Mouse (Mus musculus): ENCODE results near the gene Aqp3. TPM values are rescaled to one million over a fixed set of nuclear protein-coding genes. Genes with fewer than 3 reads are reported as not detected.
A peak's percentile ranks its signal among the peaks of the same experiment; 100 is the strongest.

Aqp3 gene
- polyA plus RNA-seq, 1 experiment from 2014 or later, result 0.17 TPM

DNA sequence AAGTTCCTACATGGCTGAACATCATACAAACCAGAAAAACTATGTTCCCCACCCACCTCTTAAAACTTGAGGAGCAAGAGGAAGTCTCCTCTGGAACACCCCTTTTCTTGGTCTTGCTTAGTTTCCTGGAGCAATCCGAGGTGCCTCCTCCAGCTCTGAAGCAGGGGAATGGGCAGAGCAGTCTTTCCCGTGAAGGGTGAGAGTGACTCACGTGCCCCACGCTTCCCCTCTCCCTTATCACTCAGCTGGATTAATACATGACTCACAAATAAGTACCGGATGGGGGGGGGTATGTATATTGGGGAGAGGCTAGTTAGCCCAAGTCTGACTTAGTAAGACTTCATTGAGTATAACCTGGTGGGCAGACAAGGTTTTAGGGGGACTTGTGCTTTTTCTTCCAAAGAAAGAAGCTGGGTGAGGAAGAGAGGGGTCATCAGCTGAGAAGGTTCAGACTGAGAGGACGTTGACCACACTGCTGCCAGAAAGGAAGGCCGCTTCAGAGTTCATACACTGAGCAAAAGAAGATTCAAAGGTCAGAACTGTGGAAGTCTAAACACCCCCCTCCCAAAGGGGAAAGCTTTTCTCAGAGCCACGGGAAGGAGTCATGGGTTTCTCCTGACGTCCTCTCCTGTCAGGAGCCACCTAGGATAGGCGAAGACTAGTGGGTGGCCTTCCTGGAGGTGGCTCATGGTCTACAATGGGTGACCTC, 10.9 kb upstream of the Aqp3 start:
- no peak overlapping the region for H3K4me2 ChIP-seq (replicated peaks)
- no peak overlapping the region for H3K27ac ChIP-seq
- no peak for ATAC-seq (ENCODE audit: low FRiP score)
- H3K36me3 ChIP-seq (replicated peaks; ENCODE audit: control insufficient read depth, insufficient read depth), result peaks cover 2% of the 10 kb centered on the region
- WGBS, result 84% methylated on average over 10 of the region's 10 CpGs
- no peak overlapping the region for H3K4me3 ChIP-seq (replicated peaks; ENCODE audit: low read length)
- no peaks in the 10 kb centered on the region for H3K27me3 ChIP-seq (ENCODE audit: control insufficient read depth, insufficient read depth, low read length)
- H3K9me3 ChIP-seq (ENCODE audit: control insufficient read depth, low read length), result no peaks in the 10 kb centered on the region
- no peak for DNase-seq (ENCODE audit: low spot score)
- no peak overlapping the region for H3K9ac ChIP-seq
- no peaks in the 10 kb centered on the region for H3K4me1 ChIP-seq (replicated peaks; ENCODE audit: control insufficient read depth, insufficient read depth, low read length)

DNA sequence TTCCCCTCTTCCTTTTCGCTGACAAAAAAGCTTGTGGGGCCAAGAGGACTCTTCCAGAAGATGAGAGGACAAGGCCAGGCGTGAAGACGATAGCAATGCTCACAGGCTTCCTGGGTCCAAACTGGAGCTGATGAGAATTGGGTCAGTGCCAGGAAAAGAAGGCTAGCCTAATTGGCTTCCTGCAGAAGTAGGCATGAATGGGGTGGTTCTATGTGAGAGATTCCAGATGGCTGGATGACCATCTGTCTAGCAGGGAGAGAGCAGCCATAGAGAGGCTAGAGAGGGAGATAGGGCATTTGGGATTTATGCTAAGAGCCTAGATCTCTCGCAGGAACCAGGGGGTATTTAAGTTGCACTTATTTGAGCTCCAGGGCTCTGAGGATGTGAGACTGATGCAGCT, 9.5 kb upstream of the Aqp3 start:
- DNase-seq (ENCODE audit: low spot score), result no peak
- Histone ChIP-seq H3K27me3 (ENCODE audit: control insufficient read depth, insufficient read depth, low read length) (no peaks in the 10 kb centered on the region), H3K36me3 (replicated peaks; ENCODE audit: control insufficient read depth, insufficient read depth) (no peaks in the 10 kb centered on the region), H3K4me1 (replicated peaks; ENCODE audit: control insufficient read depth, insufficient read depth, low read length) (no peaks in the 10 kb centered on the region), H3K27ac (no peak overlapping the region), H3K4me3 (replicated peaks; ENCODE audit: low read length) (no peak overlapping the region), H3K4me2 (replicated peaks) (no peak overlapping the region), H3K9ac (no peak overlapping the region), H3K9me3 (ENCODE audit: control insufficient read depth, low read length) (no peaks in the 10 kb centered on the region)
- WGBS, result 68% methylated on average over 4 of the region's 4 CpGs
- ATAC-seq (ENCODE audit: low FRiP score), result no peak

DNA sequence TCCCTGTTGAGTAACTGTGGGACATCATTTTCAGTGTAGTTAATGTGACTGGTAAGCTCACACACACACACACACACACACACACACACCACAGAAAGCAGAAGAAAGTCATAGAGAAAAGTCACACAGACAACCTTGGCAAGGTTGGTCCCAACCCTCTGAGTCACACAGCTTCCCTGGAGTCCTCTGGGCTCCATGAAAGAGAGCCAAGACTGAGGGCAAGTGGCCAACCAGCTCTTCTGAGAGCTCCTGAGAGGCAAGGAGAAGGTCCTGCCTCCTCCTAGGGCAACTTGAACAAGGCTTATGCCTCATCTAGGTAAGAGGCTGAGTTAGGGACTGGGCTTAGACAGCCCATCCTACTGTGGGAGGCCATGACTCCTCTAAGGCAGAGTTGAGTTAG, 4.9 kb upstream of the Aqp3 start:
- Histone ChIP-seq H3K4me2 (replicated peaks) (no peak overlapping the region), H3K9ac (no peak overlapping the region), H3K4me3 (replicated peaks; ENCODE audit: low read length) (no peak overlapping the region), H3K9me3 (ENCODE audit: control insufficient read depth, low read length) (no peaks in the 10 kb centered on the region), H3K36me3 (replicated peaks; ENCODE audit: control insufficient read depth, insufficient read depth) (no peaks in the 10 kb centered on the region), H3K27me3 (ENCODE audit: control insufficient read depth, insufficient read depth, low read length) (peaks cover 9% of the 10 kb centered on the region), H3K4me1 (replicated peaks; ENCODE audit: control insufficient read depth, insufficient read depth, low read length) (peaks cover 5% of the 10 kb centered on the region), H3K27ac (no peak overlapping the region)
- no peak for DNase-seq (ENCODE audit: low spot score)
- ATAC-seq (ENCODE audit: low FRiP score), result no peak

DNA sequence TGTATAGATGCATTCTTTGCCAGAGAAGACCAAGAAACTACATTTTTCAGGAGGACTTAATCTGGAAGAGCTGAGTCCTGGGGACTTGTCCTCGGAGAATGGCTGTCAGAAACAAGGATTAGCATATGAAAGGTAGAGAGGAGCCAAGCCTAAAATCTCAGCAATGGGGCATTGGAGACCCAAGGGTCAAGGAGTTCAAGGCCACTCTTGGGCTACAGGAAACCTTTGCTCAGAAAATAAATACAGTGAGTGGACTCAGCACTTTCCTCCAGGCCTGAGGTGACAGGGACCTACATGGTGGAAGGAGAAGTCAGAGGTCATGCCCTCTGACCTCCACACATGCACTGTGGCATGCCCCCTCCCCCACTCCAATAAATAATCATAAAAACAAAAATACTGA, 3.0 kb upstream of the Aqp3 start:
- WGBS, result 9% methylated on average over 1 of the region's 1 CpGs
- Histone ChIP-seq H3K36me3 (replicated peaks; ENCODE audit: control insufficient read depth, insufficient read depth) (no peaks in the 10 kb centered on the region), H3K9me3 (ENCODE audit: control insufficient read depth, low read length) (no peaks in the 10 kb centered on the region), H3K27me3 (ENCODE audit: control insufficient read depth, insufficient read depth, low read length) (peaks cover 17% of the 10 kb centered on the region), H3K9ac (no peak overlapping the region), H3K27ac (no peak overlapping the region), H3K4me1 (replicated peaks; ENCODE audit: control insufficient read depth, insufficient read depth, low read length) (peaks cover 5% of the 10 kb centered on the region), H3K4me2 (replicated peaks) (no peak overlapping the region), H3K4me3 (replicated peaks; ENCODE audit: low read length) (no peak overlapping the region)
- DNase-seq (ENCODE audit: low spot score), result no peak
- no peak for ATAC-seq (ENCODE audit: low FRiP score)

DNA sequence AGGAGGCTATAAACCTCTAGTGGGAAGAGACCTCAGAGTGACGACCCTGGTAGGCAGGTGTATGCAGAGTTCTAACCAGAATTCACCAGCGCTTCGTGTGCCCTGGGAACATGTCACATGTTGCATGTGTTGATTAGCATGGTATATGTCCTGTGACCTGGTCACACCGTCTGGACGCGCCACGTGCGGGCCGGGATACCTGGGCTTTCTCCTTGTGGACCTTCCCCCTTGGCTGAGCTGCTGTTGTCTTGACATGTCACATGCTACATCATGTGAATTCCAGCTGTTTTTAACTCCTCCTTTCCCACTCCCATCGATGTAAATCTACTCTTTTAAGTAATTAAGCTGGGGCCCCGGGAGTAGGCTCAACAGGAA, 581 bp upstream of the Aqp3 start:
- 15% methylated on average over 11 of the region's 11 CpGs for WGBS
- ATAC-seq (ENCODE audit: low FRiP score), result no peak; the same call in 1 of the 2 replicates
- DNase-seq (ENCODE audit: low spot score), result peak; percentile 27

DNA sequence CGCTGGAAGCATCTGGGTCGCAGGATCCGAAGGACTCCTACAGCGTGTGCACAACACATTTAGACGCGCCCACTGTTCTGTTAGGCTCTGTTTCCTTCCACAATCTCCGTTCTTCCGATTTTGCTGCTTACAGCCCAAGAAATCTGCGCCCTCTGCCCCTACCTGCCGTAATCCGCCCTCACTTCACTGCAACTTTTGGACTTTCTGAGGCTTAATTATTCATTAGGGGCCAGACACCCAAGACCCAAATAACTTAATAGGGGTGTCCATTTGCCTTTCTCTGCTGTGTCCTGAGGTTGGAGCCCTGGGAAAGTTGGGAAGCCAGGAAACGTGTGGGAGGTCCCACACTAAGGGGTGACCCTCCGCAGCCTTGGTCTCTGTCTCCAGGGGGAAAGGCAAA, 602 bp downstream of the Aqp3 start:
- no peaks in the 10 kb centered on the region for H3K9me3 ChIP-seq (ENCODE audit: control insufficient read depth, low read length)
- peaks cover 17% of the 10 kb centered on the region for H3K27me3 ChIP-seq (ENCODE audit: control insufficient read depth, insufficient read depth, low read length)
- no peak overlapping the region for H3K9ac ChIP-seq
- WGBS, result 49% methylated on average over 13 of the region's 13 CpGs
- H3K27ac ChIP-seq, result no peak overlapping the region
- no peak for DNase-seq (ENCODE audit: low spot score)
- H3K4me2 ChIP-seq (replicated peaks), result peak overlapping the region; percentile 94
- ATAC-seq (ENCODE audit: low FRiP score), result no peak
- H3K36me3 ChIP-seq (replicated peaks; ENCODE audit: control insufficient read depth, insufficient read depth), result no peaks in the 10 kb centered on the region
- peaks cover 5% of the 10 kb centered on the region for H3K4me1 ChIP-seq (replicated peaks; ENCODE audit: control insufficient read depth, insufficient read depth, low read length)
- H3K4me3 ChIP-seq (replicated peaks; ENCODE audit: low read length), result no peak overlapping the region; the same call in 1 of the 2 replicates

More for the DNA sequence above, 581 bp upstream of the Aqp3 start:
- peak overlapping the region; percentile 46 for H3K4me3 ChIP-seq (replicated peaks; ENCODE audit: low read length)
- H3K4me2 ChIP-seq (replicated peaks), result peak overlapping the region; percentile 94
- H3K27me3 ChIP-seq (ENCODE audit: control insufficient read depth, insufficient read depth, low read length), result peaks cover 17% of the 10 kb centered on the region
- H3K36me3 ChIP-seq (replicated peaks; ENCODE audit: control insufficient read depth, insufficient read depth), result no peaks in the 10 kb centered on the region
- no peaks in the 10 kb centered on the region for H3K9me3 ChIP-seq (ENCODE audit: control insufficient read depth, low read length)
- peaks cover 5% of the 10 kb centered on the region for H3K4me1 ChIP-seq (replicated peaks; ENCODE audit: control insufficient read depth, insufficient read depth, low read length)
- no peak overlapping the region for H3K27ac ChIP-seq
- peak overlapping the region; percentile 70 for H3K9ac ChIP-seq

DNA sequence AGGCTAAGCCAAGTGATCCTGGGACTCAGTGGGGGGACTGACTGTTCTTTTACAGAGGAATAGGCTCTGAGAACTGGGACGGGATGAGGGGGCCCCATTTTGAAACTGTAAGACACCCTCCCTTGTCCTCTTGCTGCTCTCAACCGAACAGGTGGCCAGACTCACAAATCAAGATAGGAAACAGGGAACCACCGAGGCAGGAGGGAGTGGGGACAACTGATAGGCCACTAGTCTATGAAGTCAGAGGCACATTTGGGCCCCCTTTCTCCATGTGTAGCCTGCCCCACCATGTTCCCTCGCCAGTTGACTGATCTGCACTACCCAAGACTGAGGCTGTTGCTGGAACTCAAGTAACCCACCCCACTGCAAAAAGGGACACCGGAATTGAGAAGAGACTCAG, 1.2 kb downstream of the Aqp3 start:
- Histone ChIP-seq H3K4me2 (replicated peaks) (no peak overlapping the region), H3K9me3 (ENCODE audit: control insufficient read depth, low read length) (no peaks in the 10 kb centered on the region), H3K27ac (no peak overlapping the region), H3K4me3 (replicated peaks; ENCODE audit: low read length) (no peak overlapping the region), H3K9ac (no peak overlapping the region), H3K36me3 (replicated peaks; ENCODE audit: control insufficient read depth, insufficient read depth) (no peaks in the 10 kb centered on the region), H3K4me1 (replicated peaks; ENCODE audit: control insufficient read depth, insufficient read depth, low read length) (peaks cover 5% of the 10 kb centered on the region), H3K27me3 (ENCODE audit: control insufficient read depth, insufficient read depth, low read length) (peaks cover 17% of the 10 kb centered on the region)
- DNase-seq (ENCODE audit: low spot score) (no peak), ATAC-seq (ENCODE audit: low FRiP score) (no peak)
- WGBS, result 90% methylated on average over 5 of the region's 5 CpGs

DNA sequence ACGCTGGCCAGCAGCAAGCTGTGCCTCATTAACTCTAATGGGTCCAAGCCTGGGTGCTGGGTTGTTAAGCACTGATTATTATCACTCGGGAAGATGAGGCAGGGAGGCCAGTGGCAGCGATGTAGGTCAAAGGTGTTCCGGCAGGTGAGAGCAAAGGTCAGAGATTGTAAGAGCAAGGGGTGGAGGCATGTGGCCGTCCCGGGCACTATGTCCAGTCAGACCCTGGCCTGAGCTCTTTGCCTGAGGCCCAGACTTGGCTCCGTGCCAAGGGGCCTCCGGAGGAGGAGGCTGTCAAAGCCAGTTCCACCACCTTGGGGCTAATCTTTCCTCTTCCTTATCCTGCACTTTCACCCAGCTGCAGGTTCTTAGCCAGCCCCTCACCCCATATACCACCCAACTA, 1.8 kb downstream of the Aqp3 start:
- no peak overlapping the region for H3K4me2 ChIP-seq (replicated peaks)
- 76% methylated on average over 8 of the region's 8 CpGs for whole genome bisulfite sequencing

DNA sequence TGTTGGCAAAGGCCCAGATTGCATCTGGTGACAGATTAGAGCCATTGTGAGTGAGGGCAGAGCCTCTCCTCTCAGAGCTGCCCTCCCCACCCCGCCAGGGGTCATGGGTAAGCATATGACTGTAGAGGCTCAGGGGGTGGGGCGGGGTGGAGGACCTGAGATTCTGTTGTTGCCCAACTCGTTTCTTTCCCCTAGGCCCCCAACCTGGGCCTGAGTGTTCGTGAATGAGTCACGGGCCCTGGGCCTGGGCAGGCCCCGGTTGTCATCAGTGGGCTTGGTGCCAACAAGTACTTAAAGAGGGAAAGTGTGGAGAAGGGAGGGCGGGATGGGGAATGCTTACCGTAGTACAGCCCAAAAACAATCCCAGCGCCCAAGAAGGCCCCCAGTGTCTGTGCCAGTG, 3.6 kb downstream of the Aqp3 start:
- no peaks in the 10 kb centered on the region for H3K36me3 ChIP-seq (replicated peaks; ENCODE audit: control insufficient read depth, insufficient read depth)
- H3K27me3 ChIP-seq (ENCODE audit: control insufficient read depth, insufficient read depth, low read length), result peaks cover 17% of the 10 kb centered on the region
- no peak overlapping the region for H3K27ac ChIP-seq
- no peak for DNase-seq (ENCODE audit: low spot score)
- peaks cover 5% of the 10 kb centered on the region for H3K4me1 ChIP-seq (replicated peaks; ENCODE audit: control insufficient read depth, insufficient read depth, low read length)
- H3K4me3 ChIP-seq (replicated peaks; ENCODE audit: low read length), result no peak overlapping the region
- no peak overlapping the region for H3K4me2 ChIP-seq (replicated peaks)
- H3K9ac ChIP-seq, result no peak overlapping the region
- 67% methylated on average over 9 of the region's 9 CpGs for WGBS
- no peaks in the 10 kb centered on the region for H3K9me3 ChIP-seq (ENCODE audit: control insufficient read depth, low read length)
- no peak for ATAC-seq (ENCODE audit: low FRiP score)

More for the DNA sequence above, 1.8 kb downstream of the Aqp3 start:
- H3K27ac ChIP-seq, result no peak overlapping the region
- no peak for ATAC-seq (ENCODE audit: low FRiP score)
- H3K9ac ChIP-seq, result no peak overlapping the region
- H3K36me3 ChIP-seq (replicated peaks; ENCODE audit: control insufficient read depth, insufficient read depth), result no peaks in the 10 kb centered on the region
- H3K4me1 ChIP-seq (replicated peaks; ENCODE audit: control insufficient read depth, insufficient read depth, low read length), result peaks cover 5% of the 10 kb centered on the region
- DNase-seq (ENCODE audit: low spot score), result no peak
- no peaks in the 10 kb centered on the region for H3K9me3 ChIP-seq (ENCODE audit: control insufficient read depth, low read length)
- peaks cover 17% of the 10 kb centered on the region for H3K27me3 ChIP-seq (ENCODE audit: control insufficient read depth, insufficient read depth, low read length)
- no peak overlapping the region for H3K4me3 ChIP-seq (replicated peaks; ENCODE audit: low read length)

DNA sequence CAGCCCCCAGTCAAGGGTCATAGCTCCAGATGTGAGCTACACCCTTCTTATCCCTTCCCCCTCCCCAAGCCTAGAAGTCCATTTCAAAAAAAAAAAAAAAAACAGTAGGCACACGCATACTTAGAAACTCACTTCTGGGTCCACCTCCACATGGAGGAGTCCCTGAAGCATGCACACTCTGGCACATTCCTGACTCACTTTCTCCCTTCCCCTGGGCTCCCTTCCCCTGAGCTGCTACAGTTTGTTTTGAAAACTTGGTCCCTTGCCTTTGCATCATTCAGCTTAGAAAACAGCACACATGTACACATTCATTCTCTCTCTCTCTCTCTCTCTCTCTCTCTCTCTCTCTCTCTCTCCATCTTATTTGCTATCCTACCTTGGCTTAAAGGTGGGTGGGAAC, 5.0 kb downstream of the Aqp3 start:
- Histone ChIP-seq H3K4me1 (replicated peaks; ENCODE audit: control insufficient read depth, insufficient read depth, low read length) (no peaks in the 10 kb centered on the region), H3K4me3 (replicated peaks; ENCODE audit: low read length) (no peak overlapping the region), H3K4me2 (replicated peaks) (no peak overlapping the region), H3K27ac (no peak overlapping the region), H3K36me3 (replicated peaks; ENCODE audit: control insufficient read depth, insufficient read depth) (no peaks in the 10 kb centered on the region), H3K27me3 (ENCODE audit: control insufficient read depth, insufficient read depth, low read length) (peaks cover 9% of the 10 kb centered on the region), H3K9me3 (ENCODE audit: control insufficient read depth, low read length) (no peaks in the 10 kb centered on the region), H3K9ac (no peak overlapping the region)
- WGBS, result 85% methylated on average over 1 of the region's 1 CpGs
- ATAC-seq (ENCODE audit: low FRiP score), result no peak
- DNase-seq (ENCODE audit: low spot score), result no peak
